Mouse (Mus musculus): Measurements from ENCODE around the gene Ccdc86. TPM values are rescaled to one million over a fixed set of nuclear protein-coding genes. Genes with fewer than 3 reads are reported as not detected.

The Ccdc86 gene
- total and polyA plus RNA-seq, 2 experiments = 1.2 to 4.3 TPM

DNA sequence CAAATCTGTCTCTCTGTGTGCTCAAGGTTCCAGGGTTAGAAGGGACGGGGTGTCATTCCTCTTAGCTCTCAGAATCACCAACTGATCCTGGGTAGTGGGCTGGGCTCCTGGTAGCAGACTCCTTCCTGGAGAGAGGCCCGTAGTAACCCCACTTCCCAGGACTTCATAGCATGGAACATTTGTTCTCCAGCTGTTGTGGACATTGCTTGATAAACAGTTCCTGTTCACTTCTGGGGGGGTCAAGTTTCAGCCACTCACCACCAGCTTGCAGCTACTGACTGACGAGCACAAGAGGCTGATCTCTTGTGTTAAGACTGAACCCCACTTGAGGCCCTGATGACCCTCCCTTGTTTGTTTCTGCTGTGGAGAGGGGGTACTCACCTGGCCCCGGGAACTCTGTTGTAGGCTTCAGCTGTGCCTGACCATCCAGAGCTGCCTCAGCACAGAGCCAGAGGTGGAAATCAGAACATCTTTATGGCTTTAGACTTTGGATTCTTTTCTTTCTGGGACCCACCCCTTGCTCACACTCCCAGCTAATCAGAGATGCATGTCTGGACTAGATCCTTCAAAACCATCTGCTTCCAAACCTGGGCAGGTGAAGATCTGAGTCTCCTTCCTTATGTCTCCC is 25.3 kb upstream of the Ccdc86 start, which contains the start of gene Ms4a10:
Gene Ms4a10, minus strand, starts transcription at position 433 of the 628 bp plus-strand sequence.
- no peak within 1 kb of the TSS for H3K9ac ChIP-seq (ENCODE audit: low read depth, low read length)
- no peak within 1 kb of the TSS for H3K27ac ChIP-seq (replicated peaks; ENCODE audit: insufficient read depth, low read depth, low read length)
- 59% methylated on average over 4 of the region's 4 CpGs for WGBS

DNA sequence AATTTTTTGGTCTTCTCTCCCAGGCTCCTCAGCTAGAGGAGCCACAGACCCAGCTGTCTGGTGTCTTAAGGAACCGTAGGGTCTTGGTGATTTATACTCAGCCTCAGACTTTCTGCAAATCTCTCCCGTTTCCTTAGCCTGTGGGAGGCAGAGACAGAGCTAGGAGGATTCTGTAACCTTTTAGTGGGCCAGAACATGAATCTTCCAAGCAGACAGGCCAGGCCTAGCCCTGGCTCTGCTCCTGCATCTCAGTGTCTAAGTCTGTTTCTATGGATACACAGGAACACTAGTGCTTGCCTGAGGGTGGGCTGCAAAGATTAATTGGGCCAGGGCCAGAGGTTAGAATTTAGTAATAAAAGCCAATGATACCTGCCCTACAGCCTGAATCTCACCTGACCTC is 24.1 kb upstream of the Ccdc86 start:
- no peaks in the 10 kb centered on the region for H3K79me2 ChIP-seq (ENCODE audit: control insufficient read depth, insufficient read depth, low read length)
- H3K4me3 ChIP-seq (ENCODE audit: insufficient read depth, low read depth, low read length) = no peak overlapping the region
- no peaks in the 10 kb centered on the region for H3K27me3 ChIP-seq (ENCODE audit: control insufficient read depth, insufficient read depth, low read length)
- no peak overlapping the region for H3K27ac ChIP-seq (replicated peaks; ENCODE audit: insufficient read depth, low read depth, low read length)
- TF ChIP-seq POLR2A (IDR thresholded peaks at IDR 0.05; ENCODE audit: extremely low read depth, insufficient read depth, low read length) = no peak
- TF ChIP-seq CTCF (IDR thresholded peaks at IDR 0.05; ENCODE audit: low read depth, low read length) = no peak
- no peak for DNase-seq (ENCODE audit: extremely low read depth, low read depth, low spot score)
- H3K4me1 ChIP-seq (ENCODE audit: control insufficient read depth, insufficient read depth, low read length) = no peaks in the 10 kb centered on the region
- H3K36me3 ChIP-seq (ENCODE audit: control insufficient read depth, insufficient read depth, low read length) = no peaks in the 10 kb centered on the region
- no peak overlapping the region for H3K9ac ChIP-seq (ENCODE audit: low read depth, low read length)
- WGBS = 95% methylated on average over 2 of the region's 2 CpGs

More for the DNA sequence above, 25.3 kb upstream of the Ccdc86 start, which contains the start of gene Ms4a10:
- Histone ChIP-seq H3K27me3 (ENCODE audit: control insufficient read depth, insufficient read depth, low read length) (no peaks in the 10 kb centered on the region), H3K79me2 (ENCODE audit: control insufficient read depth, insufficient read depth, low read length) (no peaks in the 10 kb centered on the region), H3K4me1 (ENCODE audit: control insufficient read depth, insufficient read depth, low read length) (no peaks in the 10 kb centered on the region), H3K36me3 (ENCODE audit: control insufficient read depth, insufficient read depth, low read length) (no peaks in the 10 kb centered on the region), H3K4me3 (ENCODE audit: insufficient read depth, low read depth, low read length) (no peak within 1 kb of the TSS)
- TF ChIP-seq POLR2A (IDR thresholded peaks at IDR 0.05; ENCODE audit: extremely low read depth, insufficient read depth, low read length) (no peak), CTCF (IDR thresholded peaks at IDR 0.05; ENCODE audit: low read depth, low read length) (no peak)
- no peak for DNase-seq (ENCODE audit: extremely low read depth, low read depth, low spot score)

DNA sequence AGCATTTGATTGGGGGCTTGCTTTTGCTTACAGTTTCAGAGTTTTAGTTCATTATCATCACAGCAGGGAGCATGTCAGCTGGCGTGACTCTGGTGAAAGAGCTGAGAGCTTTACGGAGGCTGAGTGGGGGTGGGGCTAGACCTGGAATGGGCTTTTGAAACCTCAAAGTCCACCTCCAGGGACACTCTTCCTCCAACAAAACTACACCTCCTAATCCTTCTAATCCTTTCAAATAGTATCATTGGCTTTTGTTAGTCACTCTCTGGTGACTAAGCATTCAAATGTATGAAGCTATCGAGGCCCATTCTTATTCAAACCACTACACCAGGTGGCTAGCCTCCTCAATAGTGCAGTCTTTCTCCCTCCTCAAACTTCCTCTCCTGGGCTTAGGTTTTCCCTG is 23.6 kb upstream of the Ccdc86 start:
- 92% methylated on average over 3 of the region's 3 CpGs for WGBS
- Histone ChIP-seq H3K9ac (ENCODE audit: low read depth, low read length) (no peak overlapping the region), H3K27ac (replicated peaks; ENCODE audit: insufficient read depth, low read depth, low read length) (no peak overlapping the region), H3K36me3 (ENCODE audit: control insufficient read depth, insufficient read depth, low read length) (no peaks in the 10 kb centered on the region), H3K27me3 (ENCODE audit: control insufficient read depth, insufficient read depth, low read length) (no peaks in the 10 kb centered on the region), H3K79me2 (ENCODE audit: control insufficient read depth, insufficient read depth, low read length) (no peaks in the 10 kb centered on the region), H3K4me3 (ENCODE audit: insufficient read depth, low read depth, low read length) (no peak overlapping the region), H3K4me1 (ENCODE audit: control insufficient read depth, insufficient read depth, low read length) (no peaks in the 10 kb centered on the region)
- no peak for TF ChIP-seq POLR2A (IDR thresholded peaks at IDR 0.05; ENCODE audit: extremely low read depth, insufficient read depth, low read length)
- no peak for TF ChIP-seq CTCF (IDR thresholded peaks at IDR 0.05; ENCODE audit: low read depth, low read length)
- DNase-seq (ENCODE audit: extremely low read depth, low read depth, low spot score) = no peak

DNA sequence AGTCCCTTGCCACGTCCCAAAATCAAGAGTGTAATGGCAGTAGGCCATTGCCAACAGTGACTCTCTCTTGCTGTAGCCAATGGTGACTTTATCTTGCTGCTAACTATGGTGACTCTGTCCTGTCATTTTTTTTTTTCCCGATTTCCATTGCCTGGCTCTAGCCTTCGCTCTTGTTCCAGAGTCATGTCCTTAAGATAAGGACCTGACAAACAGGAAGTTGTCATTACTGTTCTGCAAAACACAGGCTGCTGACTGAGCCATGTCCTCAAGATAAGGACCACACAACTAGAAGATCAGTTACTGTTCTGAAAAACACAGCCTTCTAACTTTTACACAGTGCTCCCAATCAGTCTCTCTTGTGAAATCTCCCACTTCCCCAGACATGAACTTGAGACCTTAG is 21.4 kb upstream of the Ccdc86 start:
- no peaks in the 10 kb centered on the region for H3K36me3 ChIP-seq (ENCODE audit: control insufficient read depth, insufficient read depth, low read length)
- 65% methylated on average over 3 of the region's 3 CpGs for WGBS
- 0 out of 2 replicates have a peak overlapping the region, but pooled peaks have one; percentile 26 for H3K27ac ChIP-seq (replicated peaks; ENCODE audit: insufficient read depth, low read depth, low read length)

DNA sequence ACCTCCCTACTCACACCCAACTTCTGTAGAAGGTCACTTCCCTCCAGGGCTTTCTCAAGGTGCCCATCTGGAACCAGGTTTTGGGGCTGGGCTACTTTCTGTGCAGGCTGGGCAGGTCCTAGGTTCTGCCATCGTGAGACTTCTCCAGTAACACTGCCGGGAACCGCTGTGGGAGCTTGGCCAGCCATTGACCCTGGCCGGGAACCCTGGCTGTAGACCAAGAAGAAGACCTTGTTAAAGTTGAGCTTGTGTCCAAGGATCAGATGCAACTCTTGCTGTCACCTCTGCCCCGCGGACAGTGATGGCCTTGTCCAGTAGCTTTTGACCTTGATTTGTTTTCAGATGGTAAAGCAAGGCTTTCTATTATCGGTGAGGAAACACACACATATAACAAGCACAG is 19.5 kb upstream of the Ccdc86 start:
- peak; percentile 19 for DNase-seq (ENCODE audit: extremely low read depth, low read depth, low spot score)
- H3K27ac ChIP-seq (replicated peaks; ENCODE audit: insufficient read depth, low read depth, low read length) = no peak overlapping the region
- no peaks in the 10 kb centered on the region for H3K79me2 ChIP-seq (ENCODE audit: control insufficient read depth, insufficient read depth, low read length)
- H3K4me3 ChIP-seq (ENCODE audit: insufficient read depth, low read depth, low read length) = no peak overlapping the region
- TF ChIP-seq POLR2A (IDR thresholded peaks at IDR 0.05; ENCODE audit: extremely low read depth, insufficient read depth, low read length) (no peak), CTCF (IDR thresholded peaks at IDR 0.05; ENCODE audit: low read depth, low read length) (no peak)
- no peaks in the 10 kb centered on the region for H3K27me3 ChIP-seq (ENCODE audit: control insufficient read depth, insufficient read depth, low read length)
- WGBS = 58% methylated on average over 7 of the region's 7 CpGs
- H3K9ac ChIP-seq (ENCODE audit: low read depth, low read length) = no peak overlapping the region
- no peaks in the 10 kb centered on the region for H3K4me1 ChIP-seq (ENCODE audit: control insufficient read depth, insufficient read depth, low read length)
- H3K36me3 ChIP-seq (ENCODE audit: control insufficient read depth, insufficient read depth, low read length) = no peaks in the 10 kb centered on the region

More for the DNA sequence above, 21.4 kb upstream of the Ccdc86 start:
- DNase-seq (ENCODE audit: extremely low read depth, low read depth, low spot score) = peak; percentile 23
- Histone ChIP-seq H3K27me3 (ENCODE audit: control insufficient read depth, insufficient read depth, low read length) (no peaks in the 10 kb centered on the region), H3K4me3 (ENCODE audit: insufficient read depth, low read depth, low read length) (no peak overlapping the region), H3K79me2 (ENCODE audit: control insufficient read depth, insufficient read depth, low read length) (no peaks in the 10 kb centered on the region), H3K9ac (ENCODE audit: low read depth, low read length) (no peak overlapping the region), H3K4me1 (ENCODE audit: control insufficient read depth, insufficient read depth, low read length) (no peaks in the 10 kb centered on the region)
- TF ChIP-seq CTCF (IDR thresholded peaks at IDR 0.05; ENCODE audit: low read depth, low read length) = no peak

DNA sequence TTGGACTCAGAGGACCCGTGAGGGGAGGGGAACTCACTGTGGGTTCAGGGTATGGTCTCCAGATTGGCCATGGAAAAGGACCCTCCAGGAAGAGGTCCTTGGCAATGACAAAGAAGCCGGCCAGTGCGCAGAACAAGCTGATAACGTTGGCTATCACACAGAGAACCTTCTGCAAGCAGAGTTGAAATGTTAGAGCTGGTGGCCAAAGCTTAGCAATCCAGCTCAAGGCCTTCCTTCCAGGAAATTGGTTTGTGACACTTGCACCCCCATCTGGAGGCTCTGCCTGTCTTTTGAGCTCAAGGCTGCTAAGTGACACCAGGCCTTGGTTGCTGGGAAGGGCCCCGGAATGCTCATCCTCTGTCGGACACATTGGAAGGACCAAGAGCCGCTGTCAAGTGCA is 16.7 kb upstream of the Ccdc86 start:
- WGBS = 81% methylated on average over 7 of the region's 7 CpGs
- Histone ChIP-seq H3K27ac (replicated peaks; ENCODE audit: insufficient read depth, low read depth, low read length) (no peak overlapping the region), H3K79me2 (ENCODE audit: control insufficient read depth, insufficient read depth, low read length) (no peaks in the 10 kb centered on the region), H3K9ac (ENCODE audit: low read depth, low read length) (no peak overlapping the region), H3K27me3 (ENCODE audit: control insufficient read depth, insufficient read depth, low read length) (no peaks in the 10 kb centered on the region), H3K4me1 (ENCODE audit: control insufficient read depth, insufficient read depth, low read length) (no peaks in the 10 kb centered on the region), H3K36me3 (ENCODE audit: control insufficient read depth, insufficient read depth, low read length) (no peaks in the 10 kb centered on the region), H3K4me3 (ENCODE audit: insufficient read depth, low read depth, low read length) (no peak overlapping the region)
- no peak for DNase-seq (ENCODE audit: extremely low read depth, low read depth, low spot score)
- TF ChIP-seq POLR2A (IDR thresholded peaks at IDR 0.05; ENCODE audit: extremely low read depth, insufficient read depth, low read length) = no peak
- TF ChIP-seq CTCF (IDR thresholded peaks at IDR 0.05; ENCODE audit: low read depth, low read length) = no peak
